Mouse (Mus musculus) C2C12 (cell line): ENCODE measurements around the gene Itpr3. TPM values are rescaled to one million over a fixed set of nuclear protein-coding genes. Genes with fewer than 3 reads are reported as not detected.

Experiments used
- H3K27me3 ChIP-seq: one replicate; pipeline ENCODE4 v1.6.1; 2011; ENCODE audit not compliant: control insufficient read depth, insufficient read depth, insufficient read length
- H3K36me3 ChIP-seq: one replicate; pipeline ENCODE4 v1.6.1; 2011; ENCODE audit not compliant: control insufficient read depth, insufficient read depth
- H3K4me3 ChIP-seq: one replicate; pipeline ENCODE4 v1.5.1; 2011; ENCODE audit warnings: mild to moderate bottlenecking, control low read depth; ENCODE audit not compliant: poor library complexity, insufficient read depth, severe bottlenecking
- H3K79me2 ChIP-seq: one replicate; pipeline ENCODE4 v1.6.1; 2011; ENCODE audit not compliant: control insufficient read depth, insufficient read depth
- H3K79me3 ChIP-seq: one replicate; pipeline ENCODE4 v1.6.1; 2011; ENCODE audit warnings: low read depth, control low read depth
- H3ac ChIP-seq: one replicate; pipeline ENCODE3; 2011; ENCODE audit warnings: low read depth; ENCODE audit not compliant: control insufficient read depth, insufficient read length
- CEBPB ChIP-seq: IDR thresholded peaks from one replicate; pipeline ENCODE4 v1.6.1; 2011; ENCODE audit warnings: low read depth, mild to moderate bottlenecking, control low read depth, moderate library complexity
- CTCF ChIP-seq: IDR thresholded peaks from one replicate; pipeline ENCODE4 v1.5.1; 2011; ENCODE audit not compliant: control insufficient read depth, insufficient read depth, insufficient read length
- FOSL1 ChIP-seq: IDR thresholded peaks from one replicate; pipeline ENCODE4 v1.8.0; 2011; ENCODE audit warnings: mild to moderate bottlenecking, low read length; ENCODE audit not compliant: poor library complexity, insufficient read depth, severe bottlenecking
- MAX ChIP-seq: IDR thresholded peaks from one replicate; pipeline ENCODE4 v1.6.1; 2011; ENCODE audit warnings: mild to moderate bottlenecking, control low read depth
- MYOD1 ChIP-seq: IDR thresholded peaks from one replicate; pipeline ENCODE4 v1.6.1; 2011; ENCODE audit warnings: low read depth; ENCODE audit not compliant: control insufficient read depth, insufficient read length
- MYOG ChIP-seq: IDR thresholded peaks from one replicate; pipeline ENCODE4 v1.6.1; 2011; ENCODE audit not compliant: control insufficient read depth, insufficient read length; ENCODE audit errors: extremely low read depth
- USF1 ChIP-seq: IDR thresholded peaks from one replicate; pipeline ENCODE4 v1.6.1; 2011; ENCODE audit warnings: low read depth, mild to moderate bottlenecking, control low read depth, moderate library complexity
- polyA plus RNA-seq: library from polyadenylated mRNA; unstranded; fragments of >200 nt; fragmentation: generic; extraction: Trizol; gene quantifications from one replicate; pipeline ENCODE4 v1.2.1, GENCODE M21; 2012; ENCODE audit warnings: missing spikeins

Itpr3 gene
- polyA plus RNA-seq, 1 experiment: 20.0 TPM

DNA sequence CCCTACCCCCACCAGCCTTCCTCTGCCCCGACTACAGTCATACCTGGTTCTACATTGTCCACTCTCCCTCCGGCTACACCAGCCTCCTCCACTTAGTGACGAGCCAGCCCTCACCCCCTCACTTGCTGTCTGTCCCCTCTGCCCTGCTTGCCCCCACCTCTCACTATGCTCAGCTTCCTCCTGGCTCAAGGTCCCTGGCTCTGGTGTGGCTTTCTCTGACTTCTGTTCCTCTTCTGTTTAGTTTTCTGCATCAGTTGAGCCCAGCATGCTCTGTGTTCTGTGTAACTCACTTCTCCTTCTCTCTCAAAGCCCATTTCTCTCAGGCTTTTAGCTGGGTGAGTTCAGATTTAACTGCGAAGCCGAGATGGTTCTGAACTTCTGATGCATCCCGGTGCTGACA, 17.1 kb downstream of the Itpr3 start:
- H3K79me2 ChIP-seq: peaks cover 62% of the 10 kb centered on the region
- H3K4me3 ChIP-seq: no peak overlapping the region
- peaks cover 19% of the 10 kb centered on the region for H3K79me3 ChIP-seq
- no peak for TF ChIP-seq MYOD1
- TF ChIP-seq MAX: no peak
- no peak for TF ChIP-seq CEBPB
- TF ChIP-seq FOSL1: no peak
- no peak for TF ChIP-seq CTCF
- no peak for TF ChIP-seq USF1
- no peak for TF ChIP-seq MYOG
- peaks cover 6% of the 10 kb centered on the region for H3K36me3 ChIP-seq
- no peak overlapping the region for H3ac ChIP-seq
- no peaks in the 10 kb centered on the region for H3K27me3 ChIP-seq

DNA sequence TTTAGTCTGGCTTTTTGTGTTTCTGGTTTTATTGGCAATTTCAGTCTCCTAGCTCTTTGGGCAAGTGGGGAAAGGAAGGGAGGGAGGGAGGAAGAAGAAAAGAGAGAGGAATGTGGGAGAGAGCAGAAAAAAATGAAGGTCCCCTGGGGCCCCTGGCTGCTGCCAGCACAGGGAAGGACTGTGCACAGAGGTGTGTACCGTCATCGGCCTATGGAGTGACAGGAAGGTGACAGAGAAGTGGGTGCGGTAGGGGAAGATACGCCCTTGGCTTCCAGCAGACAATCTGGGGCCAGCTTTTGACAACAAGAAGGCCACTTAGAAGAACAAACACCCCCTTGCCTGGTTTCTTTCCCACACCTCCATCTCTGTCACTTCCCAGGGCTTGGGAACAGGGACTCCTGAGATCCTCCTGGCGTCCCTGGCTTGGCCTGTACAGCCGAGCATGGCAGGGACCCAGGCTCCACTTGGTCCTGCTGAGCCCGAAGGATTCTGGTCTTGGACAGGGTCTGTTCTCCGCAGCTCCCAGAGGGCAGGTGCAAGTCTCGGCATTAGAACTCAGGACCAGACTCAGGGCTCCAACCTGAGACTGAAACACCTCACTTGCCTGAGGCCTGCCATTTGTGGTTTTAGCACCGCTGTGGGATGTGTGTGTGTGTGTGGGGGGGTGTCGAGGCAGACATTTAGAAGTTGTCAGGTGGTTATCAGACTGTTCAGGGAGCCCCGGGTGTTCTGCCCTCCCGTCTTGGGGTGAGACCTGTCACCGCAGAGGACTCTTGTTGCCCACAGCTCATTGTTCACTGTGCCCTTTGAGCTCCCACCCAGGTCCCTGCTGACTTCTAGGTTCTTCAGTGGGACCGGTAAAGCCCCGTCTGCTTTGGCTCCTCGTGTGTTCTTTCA, 18.0 kb downstream of the Itpr3 start:
- Histone ChIP-seq H3K27me3 (no peaks in the 10 kb centered on the region), H3K79me2 (peaks cover 65% of the 10 kb centered on the region), H3K36me3 (peaks cover 6% of the 10 kb centered on the region), H3K79me3 (peaks cover 16% of the 10 kb centered on the region), H3K4me3 (no peak overlapping the region), H3ac (no peak overlapping the region)
- no peak for TF ChIP-seq MYOD1
- no peak for TF ChIP-seq FOSL1
- TF ChIP-seq CTCF: no peak

DNA sequence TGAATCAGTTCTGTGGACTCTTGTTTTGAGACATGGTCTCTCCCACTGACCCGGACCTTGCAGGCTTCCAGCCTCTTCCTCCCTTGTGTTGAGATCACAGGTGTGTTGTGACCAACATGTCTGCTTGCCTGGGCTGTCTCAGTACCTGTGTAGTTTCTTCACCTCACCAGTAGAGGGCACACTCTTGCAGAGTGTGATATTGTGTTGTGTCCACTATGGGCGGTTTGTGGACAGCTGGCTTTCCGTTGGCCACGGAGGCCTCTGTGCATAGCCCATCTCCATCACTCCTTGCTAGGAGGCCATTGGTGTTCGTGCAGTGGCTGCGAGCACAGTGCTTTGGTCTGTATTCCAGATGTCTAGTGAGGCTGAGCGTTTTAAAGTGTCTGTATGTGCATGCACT, 20.0 kb downstream of the Itpr3 start:
- Histone ChIP-seq H3K79me2 (peaks cover 57% of the 10 kb centered on the region), H3K4me3 (no peak overlapping the region), H3ac (no peak overlapping the region), H3K36me3 (peaks cover 6% of the 10 kb centered on the region), H3K27me3 (no peaks in the 10 kb centered on the region), H3K79me3 (peaks cover 9% of the 10 kb centered on the region)
- TF ChIP-seq CTCF (no peak), MYOG (no peak), USF1 (no peak), MYOD1 (no peak), MAX (no peak), FOSL1 (no peak), CEBPB (no peak)

DNA sequence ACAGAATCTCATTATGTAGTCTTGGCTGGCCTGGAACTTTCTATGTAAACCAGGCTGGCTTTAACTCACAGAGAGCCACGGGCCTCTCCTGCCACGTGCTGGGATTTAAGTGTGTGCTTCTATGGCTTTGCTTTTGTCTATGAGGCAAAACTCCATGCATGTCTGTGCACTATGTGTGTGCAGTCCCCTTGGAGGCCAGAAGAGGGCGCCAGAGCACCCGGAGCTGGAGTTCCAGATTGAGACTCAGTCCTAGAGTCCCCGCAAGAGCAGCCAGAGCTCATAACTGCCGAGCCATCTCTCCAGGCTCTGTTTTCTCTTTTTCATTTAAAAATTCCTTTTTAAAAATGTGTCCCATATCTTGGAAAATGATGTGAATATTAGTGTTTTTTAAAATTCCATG, 20.8 kb downstream of the Itpr3 start:
- Histone ChIP-seq H3ac (no peak overlapping the region), H3K79me3 (peaks cover 9% of the 10 kb centered on the region), H3K36me3 (peaks cover 6% of the 10 kb centered on the region), H3K27me3 (no peaks in the 10 kb centered on the region), H3K79me2 (peaks cover 50% of the 10 kb centered on the region), H3K4me3 (no peak overlapping the region)
- TF ChIP-seq CTCF: no peak
- TF ChIP-seq MYOG: no peak
- no peak for TF ChIP-seq MAX
- no peak for TF ChIP-seq FOSL1
- TF ChIP-seq CEBPB: no peak
- no peak for TF ChIP-seq MYOD1
- TF ChIP-seq USF1: no peak

DNA sequence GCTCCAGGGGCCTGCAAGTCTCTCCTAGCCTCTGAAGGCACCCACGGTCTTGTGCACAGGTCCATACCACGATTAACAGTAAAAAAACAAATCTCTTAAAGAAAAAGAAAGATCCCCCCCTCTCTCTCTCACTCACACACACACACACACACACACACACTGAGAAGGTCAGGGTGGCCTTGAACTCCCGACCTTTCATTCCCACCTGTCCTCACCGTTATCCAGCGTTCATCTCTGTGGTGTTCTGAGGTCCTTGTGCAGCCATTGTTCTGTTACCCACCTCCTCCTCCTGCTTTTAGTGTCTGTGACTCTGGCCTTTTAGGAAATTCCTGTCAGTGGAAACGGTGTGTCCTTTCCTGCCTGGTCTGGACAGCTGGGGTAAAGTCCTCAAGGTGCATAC, 21.4 kb downstream of the Itpr3 start:
- peaks cover 47% of the 10 kb centered on the region for H3K79me2 ChIP-seq
- H3K36me3 ChIP-seq: peaks cover 6% of the 10 kb centered on the region
- H3K27me3 ChIP-seq: no peaks in the 10 kb centered on the region
- TF ChIP-seq FOSL1 (no peak), MYOG (no peak), CEBPB (no peak), USF1 (no peak), MAX (no peak), MYOD1 (no peak), CTCF (no peak)
- H3ac ChIP-seq: no peak overlapping the region
- peaks cover 9% of the 10 kb centered on the region for H3K79me3 ChIP-seq
- no peak overlapping the region for H3K4me3 ChIP-seq
